Mouse (Mus musculus) regulatory T cell (primary cell): ENCODE measurements at regions not wholly inside any gene's neighbourhood (a gene's known extent, or its start where the extent isn't known, plus 50 kb on each side); places are given as distances from the start of the nearest gene placed in this dataset.
"Not testable (repeated sequence)": the region's sequence is repeated elsewhere in the genome, so short reads cannot be mapped to it uniquely, and the experiment has no call there.

Experiments used
- in situ Hi-C: fragments of 300-600 bp; cut with MboI, MseI; formaldehyde crosslinking; loops from one replicate; pipeline ENCODE4 v1.15.1; 2025; ENCODE audit warnings: high pct_unique_total_duplicates

- in situ Hi-C loops, result loop anchor here (10.0 kb wide), 1 partner anchor 575 kb away; no protein-coding TSS in a partner anchor
Observed at GRCm38 (mm10) chr15:38129330-38129729, 704.0 kb downstream of the 4930447A16Rik start.

DNA sequence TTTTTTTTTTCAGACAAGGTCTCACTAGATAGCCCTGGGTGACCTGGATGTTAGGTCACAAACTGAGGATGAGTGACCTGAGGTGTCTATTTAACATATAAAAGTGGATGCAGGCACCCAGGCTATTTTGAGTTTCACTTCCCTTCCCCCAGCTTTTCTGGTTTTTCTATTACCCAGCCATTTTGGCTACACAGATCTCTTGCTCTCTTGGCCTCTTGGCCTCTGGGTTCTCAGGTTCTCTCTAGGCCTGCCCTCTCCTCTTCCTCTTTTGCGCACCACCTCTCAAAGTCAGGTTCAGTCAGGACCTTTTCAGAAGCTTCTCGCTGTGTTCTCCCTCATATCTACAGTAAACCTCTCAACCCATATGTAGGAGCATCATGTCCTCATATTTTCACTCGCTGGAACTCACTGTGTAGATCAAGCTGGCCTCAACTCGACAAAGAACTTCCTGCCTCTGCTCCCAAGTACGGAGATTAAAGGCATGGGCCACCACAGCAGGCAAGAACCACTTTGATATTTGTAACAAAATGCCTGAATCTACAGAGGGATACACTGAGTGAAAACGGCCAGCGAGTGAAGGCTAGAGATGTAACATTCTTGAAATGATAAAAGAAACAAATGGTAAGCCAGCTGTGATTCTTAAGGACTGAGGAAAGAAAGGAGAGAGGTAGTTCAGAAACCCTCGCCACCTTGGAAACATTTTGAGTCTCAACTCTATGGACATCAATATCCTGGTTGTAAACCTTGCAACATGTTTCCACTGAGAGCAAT is 704.7 kb downstream of the 4930447A16Rik start:
- in situ Hi-C loops, result loop anchor here (10.0 kb wide), 1 partner anchor 575 kb away; no protein-coding TSS in a partner anchor

GRCm38 (mm10) chr15:38130632-38131028 is 705.3 kb downstream of the 4930447A16Rik start:
- in situ Hi-C loops, result no loop called here

DNA sequence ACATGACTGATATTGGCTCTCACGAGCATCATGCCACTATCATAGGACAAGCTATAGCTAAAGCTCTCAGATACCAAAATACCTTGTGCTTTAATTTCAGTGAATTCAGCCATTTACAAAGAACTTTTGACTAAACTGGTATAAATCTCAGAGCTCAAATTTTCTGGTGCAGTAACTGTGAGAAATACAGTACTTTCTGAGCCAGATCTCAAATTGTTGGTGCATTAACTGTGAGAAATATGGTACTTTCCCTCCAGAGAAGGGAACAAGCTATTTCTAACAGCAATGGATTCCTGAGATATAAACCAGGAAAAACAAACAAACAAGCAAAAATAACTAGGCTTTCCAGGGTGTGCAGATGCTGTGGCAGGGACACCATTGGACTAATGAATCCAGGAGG is 714.3 kb downstream of the 4930447A16Rik start:
- in situ Hi-C loops, result no loop called here

- in situ Hi-C loops, result no loop called here
Observed at GRCm38 (mm10) chr15:38143495-38143894, 718.1 kb downstream of the 4930447A16Rik start.

- in situ Hi-C loops, result no loop called here
Observed at GRCm38 (mm10) chr15:38151654-38152053, 726.3 kb downstream of the 4930447A16Rik start.

DNA sequence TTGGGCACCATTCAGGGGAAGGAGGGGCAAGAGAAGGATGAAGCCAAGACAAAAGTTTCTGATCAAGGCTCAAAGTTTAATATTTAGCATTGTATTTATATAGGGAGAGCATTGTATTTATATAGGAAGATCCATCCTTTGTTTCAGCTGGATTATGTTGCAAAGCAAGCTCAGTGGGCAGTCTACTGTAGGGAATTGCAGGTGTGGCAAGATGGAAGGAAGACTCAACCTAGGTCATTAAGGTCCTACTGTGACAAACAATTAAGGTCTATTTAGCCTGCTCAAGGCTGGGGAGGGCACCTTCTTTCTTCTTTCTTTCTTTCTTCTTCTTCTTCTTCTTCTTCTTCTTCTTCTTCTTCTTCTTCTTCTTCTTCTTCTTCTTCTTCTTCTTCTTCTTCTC is 728.5 kb downstream of the 4930447A16Rik start:
- in situ Hi-C loops, result not testable (repeated sequence)

- in situ Hi-C loops, result no loop called here
Observed at GRCm38 (mm10) chr15:38159161-38159560, 733.8 kb downstream of the 4930447A16Rik start.

GRCm38 (mm10) chr15:38163721-38164120 is 738.4 kb downstream of the 4930447A16Rik start:
- in situ Hi-C loops, result no loop called here

GRCm38 (mm10) chr15:38164848-38165247 is 739.5 kb downstream of the 4930447A16Rik start:
- in situ Hi-C loops, result no loop called here

GRCm38 (mm10) chr15:38165881-38166445 is 740.6 kb downstream of the 4930447A16Rik start:
- in situ Hi-C loops, result no loop called here

GRCm38 (mm10) chr15:38166476-38166875 is 741.1 kb downstream of the 4930447A16Rik start:
- in situ Hi-C loops, result no loop called here

GRCm38 (mm10) chr15:38167618-38168152 is 742.3 kb downstream of the 4930447A16Rik start:
- in situ Hi-C loops, result no loop called here

GRCm38 (mm10) chr15:38169191-38169590 is 743.8 kb downstream of the 4930447A16Rik start:
- in situ Hi-C loops, result no loop called here
